Mouse (Mus musculus) c-Kit-positive CD71-positive TER-119-positive erythroid progenitor cells, embryonic 14.5 days (primary cell): ENCODE measurements at regions not wholly inside any gene's neighbourhood (a gene's known extent, or its start where the extent isn't known, plus 50 kb on each side); places are given as distances from the start of the nearest gene placed in this dataset.

Experiments used
- DNase-seq: peaks from one replicate; pipeline ENCODE4 v3.0.0-alpha.2; 2013; ENCODE audit warnings: low spot score

DNA sequence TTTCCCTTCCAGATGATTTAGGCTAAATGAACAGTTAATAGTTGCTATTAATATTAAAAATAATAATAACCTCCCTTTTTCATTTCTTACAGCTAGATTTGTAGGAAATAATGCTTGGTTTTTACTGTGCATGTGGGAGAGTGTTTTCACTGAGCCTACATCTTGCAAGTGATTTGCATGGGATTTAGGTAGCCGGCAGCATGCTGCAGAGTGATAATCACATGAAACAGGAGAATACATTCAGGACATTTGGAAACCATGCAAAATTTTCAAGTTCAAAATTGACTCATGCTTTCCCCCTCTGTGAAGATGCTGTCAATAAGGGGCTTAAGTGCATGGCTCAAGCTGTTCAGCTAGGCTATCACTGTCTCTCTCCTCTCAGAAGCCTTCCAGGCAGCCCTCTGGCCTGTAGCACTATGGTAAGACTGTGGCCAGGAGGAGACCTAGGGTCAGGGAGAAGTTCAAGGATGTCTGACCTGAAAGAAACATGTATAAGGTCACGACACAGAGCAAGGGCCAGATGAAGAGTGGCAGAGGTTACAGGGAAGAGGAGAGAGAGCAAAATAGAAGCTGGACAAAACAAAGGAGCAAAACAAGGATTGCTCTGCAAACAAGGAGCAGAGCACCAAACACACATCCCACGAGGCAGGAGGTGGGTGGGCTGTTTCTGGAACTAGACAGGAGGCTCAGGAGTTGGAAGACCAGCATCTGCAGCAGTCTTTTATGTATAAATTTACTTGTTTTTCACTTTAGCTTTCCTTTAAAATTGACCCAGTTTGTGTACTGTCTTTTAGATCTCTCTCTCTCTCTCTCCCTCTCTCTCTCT is 177.5 kb downstream of the Tmem161b start:
- DNase-seq: no peak

DNA sequence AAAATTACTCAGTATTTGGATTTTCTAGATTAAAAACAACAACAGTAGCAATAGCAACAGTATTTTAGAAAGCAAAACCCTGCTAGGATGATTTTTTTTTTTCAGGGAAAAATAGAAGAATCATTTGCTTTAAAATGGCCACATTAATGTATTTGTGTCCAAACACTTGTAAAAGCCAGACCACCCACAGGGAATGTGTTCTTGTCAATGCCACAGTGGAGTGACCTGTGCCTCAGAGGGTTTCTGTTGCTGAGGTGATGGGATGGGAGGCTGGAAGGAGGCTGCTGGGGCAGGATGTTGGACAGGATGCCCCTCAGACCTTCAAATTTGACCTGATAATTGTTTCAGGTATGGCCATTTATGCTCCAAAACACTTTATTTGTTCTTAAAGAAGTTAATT is 178.9 kb downstream of the Tmem161b start:
- no peak for DNase-seq

DNA sequence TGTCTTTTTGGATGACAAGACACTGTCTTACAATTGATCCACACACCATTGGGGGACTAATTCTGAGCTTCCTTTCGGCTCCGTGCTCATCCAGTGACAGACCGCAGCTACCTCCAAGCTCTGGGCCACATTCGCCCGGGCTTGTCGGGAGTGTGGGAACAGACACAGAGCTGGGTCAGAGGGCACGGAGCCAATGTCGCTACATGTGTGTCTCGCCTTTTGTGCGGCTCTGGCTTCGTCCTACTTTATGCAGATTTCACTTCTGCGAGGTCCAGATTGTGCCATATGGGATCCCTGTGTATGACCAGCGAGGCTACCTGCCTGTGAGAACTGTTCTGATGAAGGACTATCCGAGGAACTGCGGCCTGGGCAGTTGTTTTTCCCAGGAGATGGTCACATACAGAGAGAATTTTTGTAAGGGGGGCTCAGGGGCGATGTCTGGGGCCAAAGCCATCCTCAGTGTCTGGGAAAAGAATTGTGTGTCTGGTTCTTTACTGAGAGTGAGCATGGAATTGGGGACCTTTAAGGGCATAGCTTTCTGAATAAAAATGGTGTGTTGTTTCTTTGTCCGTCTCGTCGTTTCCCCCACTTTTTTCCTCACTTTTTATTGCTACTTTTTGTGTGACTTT is 182.6 kb downstream of the Tmem161b start:
- DNase-seq: no peak

DNA sequence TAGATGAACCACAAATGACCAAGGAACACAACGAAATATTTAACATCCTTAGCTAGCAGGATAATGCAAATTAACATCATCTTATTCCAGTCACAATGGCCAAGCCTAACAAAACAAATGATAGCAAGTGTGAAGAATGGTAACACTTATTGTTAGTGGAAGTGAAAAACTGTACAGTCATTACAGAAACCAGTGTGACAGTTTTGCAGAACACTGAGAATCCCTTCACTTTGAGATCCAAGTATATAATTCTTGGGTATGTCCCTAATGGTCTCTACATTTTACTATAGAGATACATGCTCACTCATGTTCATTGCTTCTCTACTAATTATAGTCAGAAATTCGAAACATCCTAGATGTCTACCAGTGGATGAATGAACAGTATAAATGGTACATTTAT is 212.3 kb downstream of the Tmem161b start:
- no peak for DNase-seq

DNA sequence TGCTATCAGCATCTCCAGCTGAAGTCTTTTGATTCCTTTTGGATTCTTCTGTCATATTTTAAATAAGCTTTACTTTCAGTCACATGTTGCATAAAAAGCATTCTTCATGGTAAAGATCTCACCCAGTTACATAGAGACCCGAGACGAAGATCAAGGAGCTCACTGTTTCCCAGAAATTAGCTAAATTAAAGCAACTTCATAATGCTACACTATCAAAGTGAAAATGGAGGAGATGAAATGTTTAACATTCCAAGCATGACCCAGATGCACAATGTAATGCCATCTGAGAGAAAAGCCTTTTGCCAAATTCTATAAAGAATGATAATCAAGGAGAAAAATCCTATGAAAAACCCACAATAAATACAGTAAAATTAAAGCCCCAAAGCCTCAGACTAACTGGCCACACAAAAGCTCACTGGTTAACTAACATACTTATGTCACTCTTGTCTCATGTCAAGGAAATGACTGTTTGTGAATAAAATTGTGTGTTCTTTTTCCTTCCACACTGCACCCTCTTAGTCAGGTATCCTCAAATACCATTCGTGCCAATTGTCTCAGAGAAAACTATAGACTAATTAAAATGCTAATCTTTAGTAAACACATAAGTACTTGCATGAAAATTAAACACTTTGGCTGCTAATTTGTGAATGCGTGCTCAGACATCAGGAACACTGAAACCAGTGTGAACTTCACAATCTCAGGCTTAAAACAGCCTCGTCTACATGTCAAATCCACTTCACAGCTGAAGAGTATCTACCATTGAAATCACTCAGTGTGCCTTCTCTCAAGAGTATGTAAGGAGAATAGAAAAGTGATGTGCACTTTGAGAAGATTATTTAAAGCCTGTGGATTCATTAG is 215.7 kb downstream of the Tmem161b start:
- no peak for DNase-seq

DNA sequence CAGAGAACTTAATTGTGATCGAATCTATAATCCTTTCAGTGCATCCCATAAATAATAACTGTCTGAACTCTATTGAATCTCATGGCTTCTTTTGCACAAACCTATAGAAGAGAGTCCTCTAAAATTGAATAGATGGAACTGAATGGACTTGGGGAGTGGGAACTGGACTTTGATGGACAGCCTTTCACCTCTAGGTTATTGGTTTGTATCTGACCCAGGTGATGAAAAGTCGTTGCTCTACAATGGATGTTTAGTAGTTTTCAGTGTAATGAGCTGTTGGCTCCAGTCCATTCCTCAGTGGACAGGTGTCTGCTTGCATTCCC is 216.3 kb downstream of the Tmem161b start:
- DNase-seq: no peak

DNA sequence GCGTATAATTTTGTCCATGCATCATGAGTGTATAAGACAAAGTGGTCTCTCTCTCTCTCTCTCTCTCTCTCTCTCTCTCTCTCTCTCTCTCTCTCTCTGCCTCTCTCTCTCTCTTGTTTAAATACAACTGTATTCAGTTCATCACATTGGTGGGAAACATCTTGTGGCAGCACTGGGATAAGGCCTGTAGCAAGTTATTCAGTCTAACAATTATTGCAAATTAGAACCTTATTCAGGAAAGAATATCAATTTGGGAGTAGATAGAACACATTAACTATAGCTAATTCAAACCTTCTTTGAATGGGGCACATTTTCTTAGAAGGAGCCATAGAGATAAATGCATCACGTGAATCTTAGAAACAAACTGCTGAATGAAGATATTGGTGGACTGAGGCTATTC is 226.4 kb downstream of the Tmem161b start:
- DNase-seq: no peak

DNA sequence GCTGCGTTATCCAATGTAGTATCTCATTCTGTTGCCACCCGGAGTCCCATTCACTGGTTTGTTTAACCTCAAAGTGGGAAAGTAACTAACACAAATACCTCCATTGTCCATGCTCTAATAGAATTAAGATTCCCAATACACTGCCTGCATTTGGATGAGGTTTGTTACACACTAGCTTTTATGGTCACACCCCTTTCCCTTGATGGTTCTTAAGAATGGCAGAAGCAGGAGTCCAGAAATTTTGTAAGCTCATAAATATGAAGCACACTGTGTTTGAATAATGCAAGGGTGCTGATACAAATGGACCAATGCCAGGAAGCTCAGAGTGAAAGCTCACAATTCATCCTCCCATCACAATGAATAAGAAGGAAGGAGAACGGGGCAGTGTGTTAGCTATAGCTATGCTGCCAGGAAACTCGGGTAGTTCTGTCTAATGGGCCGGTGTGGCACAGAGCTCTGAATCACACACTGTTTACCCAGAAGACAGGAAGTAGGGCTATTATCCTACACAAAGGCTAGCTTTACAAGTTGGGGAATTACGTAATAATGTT is 227.0 kb downstream of the Tmem161b start:
- no peak for DNase-seq
